Mouse (Mus musculus): ENCODE results near the gene Helz. TPM values are rescaled to one million over a fixed set of nuclear protein-coding genes. Genes with fewer than 3 reads are reported as not detected.
"Not testable (repeated sequence)": the region's sequence is repeated elsewhere in the genome, so short reads cannot be mapped to it uniquely, and the experiment has no call there.

The Helz gene
- total RNA-seq, 1 experiment: 43.5 TPM

DNA sequence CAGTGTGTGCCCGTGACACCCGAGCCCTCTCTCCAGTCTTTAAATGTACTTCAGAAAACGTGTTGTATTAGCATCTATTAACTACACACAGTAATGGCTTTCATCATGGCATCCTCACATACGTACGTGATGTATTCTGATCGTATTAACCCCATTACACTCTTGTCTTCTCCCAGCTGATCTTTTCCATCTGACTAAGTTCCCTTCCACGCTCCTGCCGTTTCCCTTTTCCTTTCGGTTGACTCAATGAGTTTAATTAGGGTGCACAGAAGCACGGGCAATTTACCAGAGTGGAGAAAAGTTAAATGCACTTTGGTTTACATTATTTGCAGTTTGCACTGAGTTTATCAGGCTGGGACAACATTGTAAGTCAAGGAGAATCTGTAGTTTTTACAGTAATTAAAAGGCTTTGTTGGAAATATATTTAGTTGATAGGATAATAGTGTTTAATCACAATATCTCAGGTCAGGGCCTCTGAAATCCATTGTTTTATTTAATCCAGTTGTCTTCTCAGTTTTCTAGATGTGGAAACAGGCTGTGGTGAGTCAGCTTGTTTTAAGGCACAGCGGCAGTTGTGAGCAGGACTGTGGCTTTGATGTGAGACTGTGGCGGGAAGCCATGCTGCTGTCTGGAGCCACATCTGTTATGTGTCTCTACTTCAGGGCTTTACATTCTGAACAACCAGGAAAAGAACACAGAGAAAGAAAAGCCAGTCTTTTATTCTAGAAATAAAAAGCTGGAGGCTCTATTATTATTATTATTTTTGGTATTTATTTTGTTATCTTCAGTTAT, 37.1 kb downstream of the Helz start:
- in situ Hi-C loops (cut with MboI; ENCODE audit: low sequenced_read_pairs in 2 of 2, unreplicated experiment in 2 of 2): no loop called here
- Histone ChIP-seq H3K36me3 (ENCODE audit: control insufficient read depth, insufficient read depth, low read length, poor library complexity, severe bottlenecking) (peaks cover 18% of the 10 kb centered on the region), H3K9ac (ENCODE audit: insufficient read depth, low read depth, low read length, poor library complexity, severe bottlenecking) (no peak overlapping the region), H3K27ac (ENCODE audit: insufficient read depth, low read depth, low read length, poor library complexity, severe bottlenecking) (no peak overlapping the region), H3K4me3 (ENCODE audit: insufficient read depth in 1 of 2, low read depth in 1 of 2, low read length in 2 of 2, poor library complexity in 1 of 2, severe bottlenecking in 1 of 2) (no peak overlapping the region), H3K9me3 (ENCODE audit: control insufficient read depth, insufficient read depth, low read depth, low read length) (no peaks in the 10 kb centered on the region), H3K4me1 (ENCODE audit: control insufficient read depth in 2 of 2, insufficient read depth in 2 of 2, low read length in 2 of 2, poor library complexity in 1 of 2) (peaks cover 0 to 4% of the 10 kb centered on the region in 2 experiments; a peak in 2 of 4 replicates)
- no peak for DNase-seq (ENCODE audit: low read depth, low spot score)
- TF ChIP-seq HCFC1 (IDR thresholded peaks at IDR 0.05; ENCODE audit: borderline replicate concordance, insufficient read depth, low read length): no peak
- no peak for TF ChIP-seq CHD2 (IDR thresholded peaks at IDR 0.05; ENCODE audit: low read depth, low read length)
- no peak for TF ChIP-seq ZNF384 (IDR thresholded peaks at IDR 0.05; ENCODE audit: low read depth, low read length)
- no peak for TF ChIP-seq ZC3H11A (IDR thresholded peaks at IDR 0.05; ENCODE audit: borderline replicate concordance, low read depth, low read length)
- TF ChIP-seq MAFK (IDR thresholded peaks at IDR 0.05; ENCODE audit: insufficient read depth, low read depth, low read length): no peak

DNA sequence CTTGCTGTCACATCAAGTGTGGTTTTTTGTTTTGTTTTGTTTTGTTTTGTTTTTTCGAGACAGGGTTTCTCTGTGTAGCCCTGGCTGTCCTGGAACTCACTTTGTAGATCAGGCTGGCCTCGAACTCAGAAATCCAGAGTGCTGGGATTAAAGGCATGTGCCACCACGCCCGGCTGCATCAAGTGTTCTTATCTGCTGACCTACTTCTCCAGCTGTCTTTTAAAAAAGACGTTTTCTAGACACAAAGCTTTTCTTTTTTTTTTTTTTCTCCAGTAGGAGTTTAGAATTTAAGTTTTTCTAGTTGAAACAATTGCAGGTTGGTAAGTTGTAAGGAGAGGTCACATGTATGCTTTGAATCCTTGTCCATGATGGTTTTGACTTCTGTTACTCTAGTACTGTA, 38.4 kb downstream of the Helz start:
- in situ Hi-C loops (cut with MboI; ENCODE audit: low sequenced_read_pairs in 2 of 2, unreplicated experiment in 2 of 2); H3K9ac ChIP-seq (ENCODE audit: insufficient read depth, low read depth, low read length, poor library complexity, severe bottlenecking); H3K4me1 ChIP-seq (ENCODE audit: control insufficient read depth in 2 of 2, insufficient read depth in 2 of 2, low read length in 2 of 2, poor library complexity in 1 of 2); H3K9me3 ChIP-seq (ENCODE audit: control insufficient read depth, insufficient read depth, low read depth, low read length); H3K27ac ChIP-seq (ENCODE audit: insufficient read depth, low read depth, low read length, poor library complexity, severe bottlenecking); DNase-seq (ENCODE audit: low read depth, low spot score); H3K4me3 ChIP-seq (ENCODE audit: insufficient read depth in 1 of 2, low read depth in 1 of 2, low read length in 2 of 2, poor library complexity in 1 of 2, severe bottlenecking in 1 of 2): not testable (repeated sequence)
- H3K36me3 ChIP-seq (ENCODE audit: control insufficient read depth, insufficient read depth, low read length, poor library complexity, severe bottlenecking): peaks cover 15% of the 10 kb centered on the region

DNA sequence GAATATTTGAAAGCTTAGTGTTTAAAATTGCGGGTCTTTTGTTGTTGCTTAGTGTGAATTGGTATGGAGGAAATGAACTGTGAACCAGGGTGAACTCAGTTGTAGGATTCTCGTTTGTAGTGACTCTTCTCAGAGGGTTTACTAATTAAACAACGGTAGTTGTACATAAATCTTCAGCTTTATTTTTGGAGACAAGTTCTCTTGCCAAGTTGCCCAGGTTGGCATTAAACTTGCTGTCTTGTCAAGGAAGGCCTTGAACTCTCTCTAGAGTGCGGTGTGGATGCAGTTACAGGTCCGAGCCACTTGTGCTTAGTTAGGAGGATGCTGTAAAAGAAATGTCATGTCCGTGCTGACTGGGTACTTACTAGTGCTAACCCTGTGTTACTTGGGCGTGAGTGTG, 39.4 kb downstream of the Helz start:
- H3K27ac ChIP-seq (ENCODE audit: insufficient read depth, low read depth, low read length, poor library complexity, severe bottlenecking): no peak overlapping the region
- in situ Hi-C loops (cut with MboI; ENCODE audit: low sequenced_read_pairs in 2 of 2, unreplicated experiment in 2 of 2): no loop called here
- no peak overlapping the region for H3K9ac ChIP-seq (ENCODE audit: insufficient read depth, low read depth, low read length, poor library complexity, severe bottlenecking)
- no peak overlapping the region for H3K4me3 ChIP-seq (ENCODE audit: insufficient read depth in 1 of 2, low read depth in 1 of 2, low read length in 2 of 2, poor library complexity in 1 of 2, severe bottlenecking in 1 of 2)
- H3K36me3 ChIP-seq (ENCODE audit: control insufficient read depth, insufficient read depth, low read length, poor library complexity, severe bottlenecking): peaks cover 15% of the 10 kb centered on the region
- DNase-seq (ENCODE audit: low read depth, low spot score): no peak
- H3K9me3 ChIP-seq (ENCODE audit: control insufficient read depth, insufficient read depth, low read depth, low read length): no peaks in the 10 kb centered on the region
- no peak for TF ChIP-seq MAFK (IDR thresholded peaks at IDR 0.05; ENCODE audit: insufficient read depth, low read depth, low read length)
- TF ChIP-seq CHD2 (IDR thresholded peaks at IDR 0.05; ENCODE audit: low read depth, low read length): no peak
- no peak for TF ChIP-seq ZC3H11A (IDR thresholded peaks at IDR 0.05; ENCODE audit: borderline replicate concordance, low read depth, low read length)
- no peak for TF ChIP-seq HCFC1 (IDR thresholded peaks at IDR 0.05; ENCODE audit: borderline replicate concordance, insufficient read depth, low read length)
- TF ChIP-seq ZNF384 (IDR thresholded peaks at IDR 0.05; ENCODE audit: low read depth, low read length): no peak
- H3K4me1 ChIP-seq (ENCODE audit: control insufficient read depth in 2 of 2, insufficient read depth in 2 of 2, low read length in 2 of 2, poor library complexity in 1 of 2): peaks cover 0 to 4% of the 10 kb centered on the region in 2 experiments; a peak in 2 of 4 replicates

DNA sequence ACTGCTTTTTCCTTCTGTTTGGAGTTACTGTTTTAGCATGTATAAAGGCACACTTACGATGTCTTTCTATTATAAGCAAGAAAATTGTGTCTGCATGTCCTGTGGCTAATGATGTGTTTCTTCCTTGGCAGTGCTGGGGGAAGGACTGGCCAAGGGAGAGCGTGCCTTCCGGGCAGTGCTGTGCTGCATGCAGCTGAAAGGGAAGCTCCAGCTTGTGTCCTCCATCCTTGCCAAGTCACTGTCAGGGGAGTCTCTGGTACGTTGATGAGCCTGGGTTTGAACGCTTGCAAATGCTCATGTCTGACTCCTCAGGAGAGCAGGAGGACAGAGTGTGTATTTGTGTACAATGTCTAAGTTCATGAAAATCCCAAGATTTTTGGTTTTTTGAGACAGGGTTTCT, 44.8 kb downstream of the Helz start:
- DNase-seq (ENCODE audit: low read depth, low spot score): no peak
- TF ChIP-seq HCFC1 (IDR thresholded peaks at IDR 0.05; ENCODE audit: borderline replicate concordance, insufficient read depth, low read length) (no peak), MAFK (IDR thresholded peaks at IDR 0.05; ENCODE audit: insufficient read depth, low read depth, low read length) (no peak)
- Histone ChIP-seq H3K9me3 (ENCODE audit: control insufficient read depth, insufficient read depth, low read depth, low read length) (no peaks in the 10 kb centered on the region), H3K4me3 (ENCODE audit: insufficient read depth in 1 of 2, low read depth in 1 of 2, low read length in 2 of 2, poor library complexity in 1 of 2, severe bottlenecking in 1 of 2) (no peak overlapping the region), H3K36me3 (ENCODE audit: control insufficient read depth, insufficient read depth, low read length, poor library complexity, severe bottlenecking) (peaks cover 16% of the 10 kb centered on the region), H3K4me1 (ENCODE audit: control insufficient read depth in 2 of 2, insufficient read depth in 2 of 2, low read length in 2 of 2, poor library complexity in 1 of 2) (no peaks in the 10 kb centered on the region), H3K27ac (ENCODE audit: insufficient read depth, low read depth, low read length, poor library complexity, severe bottlenecking) (no peak overlapping the region), H3K9ac (ENCODE audit: insufficient read depth, low read depth, low read length, poor library complexity, severe bottlenecking) (no peak overlapping the region)
- in situ Hi-C loops (cut with MboI; ENCODE audit: low sequenced_read_pairs in 2 of 2, unreplicated experiment in 2 of 2): no loop called here

DNA sequence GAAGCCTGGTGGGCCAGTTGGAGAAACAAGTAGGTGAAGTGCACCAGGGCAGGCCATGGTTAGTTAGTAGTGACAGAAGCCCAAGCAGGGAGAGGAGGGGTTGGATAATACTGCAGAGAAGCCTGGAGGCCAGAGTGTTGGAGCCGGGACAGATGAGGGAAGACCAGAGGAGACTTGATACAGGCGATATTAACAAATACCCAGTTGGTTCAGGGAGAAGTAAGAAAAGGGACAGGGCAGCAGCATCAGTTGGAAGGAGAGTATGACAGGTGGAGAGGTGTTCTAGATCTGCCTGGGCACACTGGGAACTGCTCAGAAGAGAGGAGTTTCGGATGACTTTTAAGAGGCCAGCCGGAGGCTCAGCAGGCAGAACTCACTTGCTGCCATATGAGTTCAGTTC, 49.7 kb downstream of the Helz start:
- Histone ChIP-seq H3K4me1 (ENCODE audit: control insufficient read depth in 2 of 2, insufficient read depth in 2 of 2, low read length in 2 of 2, poor library complexity in 1 of 2) (no peaks in the 10 kb centered on the region; a peak in 1 of 4 replicates), H3K27ac (ENCODE audit: insufficient read depth, low read depth, low read length, poor library complexity, severe bottlenecking) (no peak overlapping the region), H3K4me3 (ENCODE audit: insufficient read depth in 1 of 2, low read depth in 1 of 2, low read length in 2 of 2, poor library complexity in 1 of 2, severe bottlenecking in 1 of 2) (no peak overlapping the region), H3K9ac (ENCODE audit: insufficient read depth, low read depth, low read length, poor library complexity, severe bottlenecking) (no peak overlapping the region), H3K9me3 (ENCODE audit: control insufficient read depth, insufficient read depth, low read depth, low read length) (no peaks in the 10 kb centered on the region), H3K36me3 (ENCODE audit: control insufficient read depth, insufficient read depth, low read length, poor library complexity, severe bottlenecking) (peaks cover 34% of the 10 kb centered on the region)
- TF ChIP-seq HCFC1 (IDR thresholded peaks at IDR 0.05; ENCODE audit: borderline replicate concordance, insufficient read depth, low read length) (no peak), ZC3H11A (IDR thresholded peaks at IDR 0.05; ENCODE audit: borderline replicate concordance, low read depth, low read length) (no peak), MAFK (IDR thresholded peaks at IDR 0.05; ENCODE audit: insufficient read depth, low read depth, low read length) (no peak), CHD2 (IDR thresholded peaks at IDR 0.05; ENCODE audit: low read depth, low read length) (no peak), ZNF384 (IDR thresholded peaks at IDR 0.05; ENCODE audit: low read depth, low read length) (no peak)
- in situ Hi-C loops (cut with MboI; ENCODE audit: low sequenced_read_pairs in 2 of 2, unreplicated experiment in 2 of 2): no loop called here
- DNase-seq (ENCODE audit: low read depth, low spot score): no peak
